Mouse (Mus musculus): ENCODE measurements around the gene Zdhhc11.

DNA sequence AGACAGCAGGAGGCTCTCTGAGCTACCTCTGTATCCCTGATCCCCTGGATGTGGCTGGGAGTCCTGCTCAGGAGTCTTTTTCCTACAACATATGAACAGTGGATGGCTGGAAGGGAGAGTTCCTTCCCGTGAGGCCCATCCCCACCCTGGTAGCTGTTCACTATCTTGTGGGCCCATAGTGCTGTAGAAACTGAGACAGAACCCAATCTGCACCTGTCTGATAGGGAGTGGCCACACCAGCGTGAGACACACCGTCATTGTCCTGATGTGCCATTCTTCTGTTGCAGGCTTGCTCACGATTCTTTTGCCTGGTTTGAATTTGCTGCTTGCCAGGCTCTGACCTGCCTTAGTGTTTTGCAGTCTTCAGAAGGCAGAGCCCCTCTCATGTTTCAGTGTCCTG lies 53.8 kb downstream of the Zdhhc11 start:
- TF ChIP-seq EP300 (IDR thresholded peaks at IDR 0.05; ENCODE audit: low read depth) (no peak), CTCF (IDR thresholded peaks at IDR 0.05; ENCODE audit: low read depth) (no peak)
